Mouse (Mus musculus): ENCODE measurements around the gene Gm7903.
"Not testable (repeated sequence)": the region's sequence is repeated elsewhere in the genome, so short reads cannot be mapped to it uniquely, and the experiment has no call there.

Gm7903 gene

DNA sequence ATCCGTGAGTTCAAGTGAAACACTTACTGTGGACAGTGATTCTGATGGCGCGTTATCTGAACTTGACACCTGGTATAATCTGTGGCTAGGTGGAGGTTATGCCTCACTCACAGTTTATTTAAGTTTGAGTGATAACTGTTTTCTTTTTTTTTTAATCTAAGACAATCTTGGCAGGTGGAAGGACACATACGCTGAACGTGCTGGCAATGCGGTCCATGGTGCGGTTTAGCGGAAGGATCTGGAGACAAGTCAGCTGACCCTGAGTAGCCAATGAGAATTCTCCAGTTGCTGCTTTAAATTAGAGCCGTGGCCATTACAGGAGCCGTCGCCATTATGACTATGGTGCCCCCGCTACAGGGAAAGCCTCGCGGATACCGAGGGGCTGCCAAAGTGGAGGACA lies at the start of gene Gm7903:
Gm7903 (plus strand) TSS at position 301 of the 400 bp plus-strand sequence.
- DNase-seq = not testable (repeated sequence)

DNA sequence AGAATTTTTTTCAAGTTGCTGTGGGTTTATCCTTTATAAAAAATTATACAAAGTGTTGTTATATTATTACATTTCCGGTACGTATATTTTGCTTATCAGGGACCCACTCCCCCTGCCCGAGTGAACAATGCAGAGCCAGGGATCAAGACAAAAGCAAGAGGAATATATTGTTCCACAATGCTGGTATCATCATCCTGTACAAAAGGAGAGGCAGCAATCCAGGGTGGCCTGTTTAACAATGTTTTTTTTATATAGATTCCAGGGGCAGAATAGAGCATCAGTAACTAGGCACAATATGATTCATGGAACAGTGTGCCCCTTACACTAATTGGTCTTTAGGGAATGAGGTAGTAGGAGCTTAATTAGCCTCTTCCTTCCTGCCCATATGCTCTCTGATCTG lies 30.1 kb upstream of the Gm7903 start:
- not testable (repeated sequence) for DNase-seq

DNA sequence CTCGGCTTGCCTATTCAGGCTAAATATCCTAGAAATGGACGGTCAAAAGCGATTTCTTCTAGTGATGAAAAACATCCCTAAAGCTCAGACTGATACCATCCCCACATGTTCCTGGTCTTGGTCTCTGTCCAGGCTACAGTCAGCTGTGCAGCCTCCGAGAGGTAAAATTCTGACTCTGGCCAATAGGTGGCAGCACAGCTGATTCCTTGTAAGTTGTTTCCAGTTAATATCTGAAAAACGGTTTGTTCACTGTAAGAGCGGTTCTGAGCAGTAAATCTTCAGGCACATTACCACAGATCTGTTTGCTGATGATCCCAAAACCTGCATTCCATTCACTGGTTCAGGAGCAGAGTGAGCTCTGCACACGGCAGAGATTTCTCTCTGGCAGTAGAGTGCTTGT lies 12.4 kb upstream of the Gm7903 start:
- not testable (repeated sequence) for DNase-seq

DNA sequence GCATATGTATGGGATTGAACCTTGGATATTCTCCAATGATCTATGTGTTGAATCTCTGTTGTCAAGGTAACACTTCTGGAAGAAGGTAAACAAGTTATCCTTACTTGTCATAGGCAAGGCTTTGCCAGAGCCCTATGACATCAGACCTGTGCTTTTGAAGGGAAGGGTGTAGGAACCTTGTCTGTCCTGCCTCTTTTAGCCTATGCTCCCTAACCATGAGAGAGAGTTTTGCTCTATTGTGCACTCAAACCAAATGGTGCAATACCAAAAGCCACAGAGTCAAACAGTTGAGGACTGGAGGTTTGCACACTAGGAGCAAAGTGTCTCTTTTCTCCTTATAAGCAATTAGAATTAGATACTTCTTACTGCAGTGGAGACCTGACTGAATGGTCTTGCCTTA lies 11.8 kb upstream of the Gm7903 start:
- DNase-seq = not testable (repeated sequence)

DNA sequence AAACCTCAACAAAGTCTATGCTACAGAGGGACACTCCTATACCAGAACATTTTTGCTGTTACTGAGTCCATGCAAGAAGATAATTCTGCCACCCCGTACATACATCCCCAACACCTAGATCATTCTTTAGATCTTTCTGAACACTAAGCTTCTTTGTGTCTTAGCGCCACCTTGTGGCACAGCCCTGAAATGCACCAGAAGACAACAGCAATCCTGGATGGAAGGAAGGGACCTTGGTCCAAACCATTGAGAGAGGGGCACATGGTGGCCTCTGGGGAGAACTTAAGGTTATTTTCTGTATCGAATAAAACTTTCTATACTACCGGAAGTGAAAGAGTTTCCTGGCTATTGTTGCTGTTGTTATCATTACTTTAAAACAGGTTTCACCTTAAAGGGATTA lies 11.2 kb upstream of the Gm7903 start:
- not testable (repeated sequence) for DNase-seq

DNA sequence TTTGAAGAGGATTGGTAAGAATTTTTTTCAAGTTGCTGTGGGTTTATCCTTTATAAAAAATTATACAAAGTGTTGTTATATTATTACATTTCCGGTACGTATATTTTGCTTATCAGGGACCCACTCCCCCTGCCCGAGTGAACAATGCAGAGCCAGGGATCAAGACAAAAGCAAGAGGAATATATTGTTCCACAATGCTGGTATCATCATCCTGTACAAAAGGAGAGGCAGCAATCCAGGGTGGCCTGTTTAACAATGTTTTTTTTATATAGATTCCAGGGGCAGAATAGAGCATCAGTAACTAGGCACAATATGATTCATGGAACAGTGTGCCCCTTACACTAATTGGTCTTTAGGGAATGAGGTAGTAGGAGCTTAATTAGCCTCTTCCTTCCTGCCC lies 30.5 kb downstream of the Gm7903 start:
- DNase-seq = not testable (repeated sequence)

DNA sequence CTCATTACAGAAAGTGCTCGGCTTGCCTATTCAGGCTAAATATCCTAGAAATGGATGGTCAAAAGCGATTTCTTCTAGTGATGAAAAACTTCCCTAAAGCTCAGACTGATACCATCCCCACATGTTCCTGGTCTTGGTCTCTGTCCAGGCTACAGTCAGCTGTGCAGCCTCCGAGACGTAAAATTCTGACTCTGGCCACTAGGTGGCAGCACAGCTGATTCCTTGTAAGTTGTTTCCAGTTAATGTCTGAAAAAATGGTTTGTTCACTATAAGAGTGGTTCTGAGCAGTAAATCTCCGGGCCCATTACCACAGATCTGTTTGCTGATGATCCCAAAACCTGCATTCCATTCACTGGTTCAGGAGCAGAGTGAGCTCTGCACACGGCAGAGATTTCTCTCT lies 48.3 kb downstream of the Gm7903 start:
- DNase-seq = not testable (repeated sequence)

DNA sequence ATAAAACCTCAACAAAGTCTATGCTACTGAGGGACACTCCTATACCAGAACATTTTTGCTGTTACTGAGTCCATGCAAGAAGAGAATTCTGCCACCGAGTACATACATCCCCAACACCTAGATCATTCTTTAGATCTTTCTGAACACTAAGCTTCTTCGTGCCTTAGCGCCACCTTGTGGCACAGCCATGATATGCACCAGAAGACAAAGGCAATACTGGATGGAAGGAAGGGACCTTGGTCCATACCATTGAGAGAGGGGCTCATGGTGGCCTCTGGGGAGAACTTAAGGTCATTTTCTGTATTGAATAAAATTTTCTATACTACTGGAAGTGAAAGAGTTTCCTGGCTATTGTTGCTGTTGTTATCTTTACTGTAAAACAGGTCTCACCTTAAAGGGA lies 49.5 kb downstream of the Gm7903 start:
- not testable (repeated sequence) for DNase-seq

Data from cerebellum, adult 8-10 months (tissue).